Mouse (Mus musculus): Measurements from ENCODE around the gene Gm44596. TPM values are rescaled to one million over a fixed set of nuclear protein-coding genes. Genes with fewer than 3 reads are reported as not detected.
"Not testable (repeated sequence)": the region's sequence is repeated elsewhere in the genome, so short reads cannot be mapped to it uniquely, and the experiment has no call there.

The Gm44596 gene
- polyA plus RNA-seq, 1 experiment from 2014 or later = not detected

DNA sequence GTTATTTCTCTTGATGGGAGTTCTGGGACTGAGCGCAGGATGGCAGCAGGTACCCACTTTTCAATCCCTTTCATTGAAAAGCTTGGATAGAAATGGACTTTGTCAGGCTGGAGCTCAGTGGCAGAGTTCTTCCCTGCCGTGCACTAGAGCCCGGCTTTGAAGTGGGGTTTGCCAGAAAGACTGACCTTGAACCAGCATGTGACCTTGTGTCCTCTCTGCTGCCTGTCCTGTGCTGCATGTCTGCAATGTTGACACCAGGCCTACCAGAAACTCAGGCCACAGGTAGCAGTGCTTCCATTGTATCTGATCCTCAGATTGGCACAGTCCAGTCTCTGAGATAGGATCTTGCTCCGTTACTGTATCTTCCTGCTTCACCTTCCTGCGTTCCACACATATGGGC lies 5.3 kb upstream of the Gm44596 start:
- Histone ChIP-seq H3K9ac (ENCODE audit: low read depth, low read length) (no peak overlapping the region), H3K9me3 (ENCODE audit: control insufficient read depth, low read length) (no peaks in the 10 kb centered on the region), H3K36me3 (ENCODE audit: control insufficient read depth, insufficient read depth, low read length) (no peaks in the 10 kb centered on the region), H3K4me3 (ENCODE audit: low read length) (no peak overlapping the region), H3K4me1 (ENCODE audit: control insufficient read depth, insufficient read depth, low read depth, low read length) (peaks cover 2% of the 10 kb centered on the region; the same call in 1 of the 2 replicates), H3K27ac (ENCODE audit: low read depth, low read length) (no peak overlapping the region), H3K27me3 (replicated peaks; ENCODE audit: control insufficient read depth, insufficient read depth, low read length) (no peaks in the 10 kb centered on the region), H3K4me2 (ENCODE audit: low read length) (no peak overlapping the region)
- ATAC-seq = no peak
- 88% methylated on average over 5 of the region's 5 CpGs for WGBS

DNA sequence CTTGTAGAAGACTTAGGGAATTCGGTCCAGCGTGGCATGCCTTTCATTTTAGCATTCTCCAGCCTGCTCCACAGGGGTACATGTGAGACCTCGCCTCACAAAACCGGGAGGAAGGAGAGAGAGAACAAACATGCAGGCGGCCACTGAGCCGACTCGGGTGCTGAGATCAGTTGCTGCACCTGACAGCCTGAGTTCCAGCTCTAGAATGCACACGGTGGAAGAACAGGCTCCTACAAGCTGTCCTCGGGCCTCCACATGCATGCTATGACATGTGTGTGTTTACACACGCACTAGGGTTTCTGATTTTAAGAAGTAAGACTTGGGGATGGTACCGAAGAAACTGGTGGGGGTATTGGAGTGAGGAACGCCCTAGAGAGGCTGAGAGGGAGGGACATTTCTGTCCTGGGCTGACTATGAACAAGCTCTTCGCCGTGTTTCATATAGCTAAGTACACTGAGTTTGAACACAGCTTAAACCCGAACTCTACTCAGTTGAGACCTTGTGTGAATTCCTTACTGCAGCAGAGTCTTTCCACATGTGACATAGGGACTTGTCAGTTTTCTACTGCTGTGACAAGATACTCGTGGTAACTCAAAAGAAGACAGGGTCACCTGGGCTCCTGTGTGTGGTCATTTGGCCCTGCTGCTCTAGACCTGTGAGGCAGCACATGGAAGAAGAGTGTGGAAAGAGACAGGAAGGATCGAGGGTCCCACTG lies 1.2 kb downstream of the Gm44596 start:
- ATAC-seq = no peak
- Histone ChIP-seq H3K27ac (ENCODE audit: low read depth, low read length) (no peak overlapping the region), H3K27me3 (replicated peaks; ENCODE audit: control insufficient read depth, insufficient read depth, low read length) (no peaks in the 10 kb centered on the region), H3K4me1 (ENCODE audit: control insufficient read depth, insufficient read depth, low read depth, low read length) (peaks cover 5% of the 10 kb centered on the region; the same call in 1 of the 2 replicates), H3K9ac (ENCODE audit: low read depth, low read length) (no peak overlapping the region), H3K4me2 (ENCODE audit: low read length) (no peak overlapping the region), H3K36me3 (ENCODE audit: control insufficient read depth, insufficient read depth, low read length) (no peaks in the 10 kb centered on the region), H3K9me3 (ENCODE audit: control insufficient read depth, low read length) (no peaks in the 10 kb centered on the region), H3K4me3 (ENCODE audit: low read length) (no peak overlapping the region)
- whole genome bisulfite sequencing = 91% methylated on average over 17 of the region's 17 CpGs

DNA sequence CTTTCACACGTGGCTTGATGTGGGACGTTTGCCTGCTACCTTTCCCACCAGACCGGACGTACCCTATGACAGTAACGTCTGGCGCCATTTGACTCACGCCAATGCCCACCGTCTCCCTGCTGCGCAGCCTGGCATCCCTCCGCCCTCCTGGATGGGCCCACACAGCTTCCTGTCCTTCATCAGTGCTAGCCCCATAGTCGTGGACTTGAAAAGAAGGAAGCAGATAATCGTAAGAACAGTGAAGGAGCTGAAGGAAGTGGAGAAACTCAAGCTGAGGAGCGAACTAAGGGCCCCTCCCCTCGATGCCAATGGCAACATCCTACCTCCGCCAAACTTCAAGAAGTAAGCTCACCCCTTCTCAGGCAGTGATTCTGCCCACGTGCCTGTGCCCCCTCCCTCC lies 4.3 kb downstream of the Gm44596 start:
- 84% methylated on average over 16 of the region's 16 CpGs for WGBS
- ATAC-seq = no peak
- H3K4me3 ChIP-seq (ENCODE audit: low read length) = no peak overlapping the region
- no peaks in the 10 kb centered on the region for H3K9me3 ChIP-seq (ENCODE audit: control insufficient read depth, low read length)
- no peaks in the 10 kb centered on the region for H3K36me3 ChIP-seq (ENCODE audit: control insufficient read depth, insufficient read depth, low read length)
- H3K27ac ChIP-seq (ENCODE audit: low read depth, low read length) = no peak overlapping the region
- H3K4me1 ChIP-seq (ENCODE audit: control insufficient read depth, insufficient read depth, low read depth, low read length) = peaks cover 5% of the 10 kb centered on the region; the same call in 1 of the 2 replicates
- no peak overlapping the region for H3K9ac ChIP-seq (ENCODE audit: low read depth, low read length)
- H3K4me2 ChIP-seq (ENCODE audit: low read length) = no peak overlapping the region
- no peaks in the 10 kb centered on the region for H3K27me3 ChIP-seq (replicated peaks; ENCODE audit: control insufficient read depth, insufficient read depth, low read length)

DNA sequence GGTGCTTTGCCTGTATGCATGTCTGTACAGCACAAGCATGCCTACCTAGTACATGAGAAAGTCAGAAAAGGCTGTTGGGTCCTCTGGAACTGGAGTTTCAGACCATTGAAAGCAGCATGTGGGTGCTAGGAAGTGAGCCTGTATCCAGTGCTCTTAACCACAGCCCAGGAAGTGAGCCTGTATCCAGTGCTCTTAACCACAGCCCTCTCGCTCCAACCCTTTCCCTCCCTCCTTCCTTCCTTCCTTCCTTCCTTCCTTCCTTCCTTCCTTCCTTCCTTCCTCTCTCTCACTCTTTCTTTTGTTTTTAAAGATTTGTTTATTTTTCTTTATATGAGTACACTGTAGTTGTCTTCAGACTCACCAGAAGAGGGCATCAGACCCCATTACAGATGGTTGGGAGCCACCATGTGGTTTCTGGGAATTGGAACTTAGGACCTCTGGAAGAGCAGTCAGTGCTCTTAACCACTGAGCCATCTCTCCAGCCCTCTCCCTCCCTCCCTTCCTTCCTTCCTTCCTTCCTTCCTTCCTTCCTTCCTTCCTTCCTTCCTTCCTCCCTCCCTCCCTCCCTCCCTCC lies 5.4 kb downstream of the Gm44596 start:
- H3K9ac ChIP-seq (ENCODE audit: low read depth, low read length); ATAC-seq; H3K4me2 ChIP-seq (ENCODE audit: low read length); H3K4me3 ChIP-seq (ENCODE audit: low read length); H3K9me3 ChIP-seq (ENCODE audit: control insufficient read depth, low read length); H3K36me3 ChIP-seq (ENCODE audit: control insufficient read depth, insufficient read depth, low read length); H3K27me3 ChIP-seq (replicated peaks; ENCODE audit: control insufficient read depth, insufficient read depth, low read length); H3K4me1 ChIP-seq (ENCODE audit: control insufficient read depth, insufficient read depth, low read depth, low read length); H3K27ac ChIP-seq (ENCODE audit: low read depth, low read length): not testable (repeated sequence)
- WGBS = 78% methylated on average over 1 of the region's 1 CpGs

DNA sequence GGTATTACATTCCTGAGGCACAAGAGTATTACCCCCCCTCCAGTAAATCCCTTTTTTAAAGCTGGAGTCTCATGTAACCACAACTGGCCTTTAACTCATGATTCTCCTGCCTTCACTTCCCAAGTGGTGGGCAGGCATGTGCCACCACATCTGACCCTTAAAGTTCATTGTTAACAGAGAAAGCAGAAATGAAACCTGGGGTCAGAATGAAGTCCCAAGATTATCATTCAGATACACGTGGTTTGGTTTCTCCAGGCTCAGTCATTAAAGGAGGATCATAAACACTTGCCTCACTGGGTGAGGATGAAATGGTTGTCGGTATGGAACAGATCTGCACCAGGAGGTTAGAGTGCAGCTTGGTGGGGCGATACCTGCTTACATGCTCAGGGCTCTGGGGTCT lies 6.0 kb downstream of the Gm44596 start:
- no peaks in the 10 kb centered on the region for H3K36me3 ChIP-seq (ENCODE audit: control insufficient read depth, insufficient read depth, low read length)
- no peaks in the 10 kb centered on the region for H3K9me3 ChIP-seq (ENCODE audit: control insufficient read depth, low read length)
- 79% methylated on average over 3 of the region's 3 CpGs for WGBS
- ATAC-seq = no peak
- no peak overlapping the region for H3K4me3 ChIP-seq (ENCODE audit: low read length)
- H3K27ac ChIP-seq (ENCODE audit: low read depth, low read length) = no peak overlapping the region
- H3K4me2 ChIP-seq (ENCODE audit: low read length) = no peak overlapping the region
- no peak overlapping the region for H3K9ac ChIP-seq (ENCODE audit: low read depth, low read length)
- H3K4me1 ChIP-seq (ENCODE audit: control insufficient read depth, insufficient read depth, low read depth, low read length) = no peaks in the 10 kb centered on the region
- H3K27me3 ChIP-seq (replicated peaks; ENCODE audit: control insufficient read depth, insufficient read depth, low read length) = no peaks in the 10 kb centered on the region

DNA sequence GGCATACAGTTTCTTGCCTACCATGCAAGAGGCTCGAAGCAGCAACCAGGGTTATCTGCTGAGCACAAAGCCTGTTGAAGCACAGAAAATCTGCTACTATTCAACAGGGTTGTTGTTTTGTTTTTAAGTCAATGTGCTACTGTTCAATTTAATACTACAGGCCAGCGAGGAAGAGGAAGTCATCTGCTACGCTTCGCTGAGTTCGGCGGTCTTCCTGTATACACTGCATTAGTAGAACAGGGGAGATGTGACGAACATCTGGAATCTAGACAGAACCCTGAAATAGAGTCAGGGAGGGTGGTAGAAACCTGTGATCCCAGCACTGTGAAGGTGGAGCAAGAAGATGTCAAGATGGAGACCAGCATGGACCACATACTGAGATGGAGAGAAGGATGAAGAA lies 8.4 kb downstream of the Gm44596 start:
- no peak for ATAC-seq
- H3K27me3 ChIP-seq (replicated peaks; ENCODE audit: control insufficient read depth, insufficient read depth, low read length) = no peaks in the 10 kb centered on the region
- no peak overlapping the region for H3K9ac ChIP-seq (ENCODE audit: low read depth, low read length)
- 71% methylated on average over 7 of the region's 7 CpGs for WGBS
- no peaks in the 10 kb centered on the region for H3K4me1 ChIP-seq (ENCODE audit: control insufficient read depth, insufficient read depth, low read depth, low read length)
- H3K4me2 ChIP-seq (ENCODE audit: low read length) = no peak overlapping the region
- no peaks in the 10 kb centered on the region for H3K36me3 ChIP-seq (ENCODE audit: control insufficient read depth, insufficient read depth, low read length)
- H3K4me3 ChIP-seq (ENCODE audit: low read length) = no peak overlapping the region
- no peaks in the 10 kb centered on the region for H3K9me3 ChIP-seq (ENCODE audit: control insufficient read depth, low read length)
- H3K27ac ChIP-seq (ENCODE audit: low read depth, low read length) = no peak overlapping the region

DNA sequence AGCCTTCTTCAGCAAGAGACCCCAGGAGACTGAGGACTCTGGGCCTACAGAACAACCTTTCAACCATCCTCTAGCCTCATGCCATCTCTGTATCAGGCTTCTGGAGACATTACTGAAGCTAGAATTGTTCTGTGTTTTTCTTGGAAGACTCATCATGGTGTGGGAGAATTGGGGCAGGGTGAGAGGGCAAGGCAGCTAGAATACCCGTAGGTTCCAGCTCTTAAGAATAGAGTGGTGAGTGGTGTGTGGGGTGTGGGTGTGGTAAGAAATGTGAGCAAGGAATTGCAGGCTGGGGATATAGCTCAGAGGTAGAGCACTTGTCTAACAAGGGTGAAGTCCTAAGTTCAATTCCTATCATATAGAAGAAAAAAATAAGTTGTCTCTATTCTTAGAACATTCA lies 9.7 kb downstream of the Gm44596 start:
- no peak overlapping the region for H3K4me3 ChIP-seq (ENCODE audit: low read length)
- ATAC-seq = no peak
- H3K9me3 ChIP-seq (ENCODE audit: control insufficient read depth, low read length) = no peaks in the 10 kb centered on the region
- 74% methylated on average over 1 of the region's 1 CpGs for WGBS
- H3K27me3 ChIP-seq (replicated peaks; ENCODE audit: control insufficient read depth, insufficient read depth, low read length) = no peaks in the 10 kb centered on the region
- H3K36me3 ChIP-seq (ENCODE audit: control insufficient read depth, insufficient read depth, low read length) = no peaks in the 10 kb centered on the region
- H3K9ac ChIP-seq (ENCODE audit: low read depth, low read length) = no peak overlapping the region
- H3K4me1 ChIP-seq (ENCODE audit: control insufficient read depth, insufficient read depth, low read depth, low read length) = no peaks in the 10 kb centered on the region
- no peak overlapping the region for H3K27ac ChIP-seq (ENCODE audit: low read depth, low read length)
- no peak overlapping the region for H3K4me2 ChIP-seq (ENCODE audit: low read length)

DNA sequence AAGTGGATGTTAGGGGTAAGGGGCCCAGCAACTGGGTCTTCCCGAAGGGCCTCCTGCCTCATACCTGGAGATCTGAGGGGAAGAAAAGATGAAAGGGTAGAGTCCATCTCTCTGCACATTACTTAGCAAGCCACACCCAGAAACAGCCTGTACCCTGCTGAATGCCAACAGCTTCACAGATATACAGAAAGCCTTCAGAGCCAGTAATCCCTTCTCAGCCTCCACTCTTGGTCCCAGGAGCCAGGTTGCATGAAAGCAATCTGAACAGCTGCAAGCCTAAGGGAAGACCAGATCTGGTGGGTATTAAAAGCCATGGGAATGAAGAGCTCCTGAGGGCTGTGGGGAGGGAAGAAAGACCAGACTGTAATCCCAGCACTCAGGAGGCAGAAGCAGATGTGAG lies 13.9 kb downstream of the Gm44596 start:
- H3K4me2 ChIP-seq (ENCODE audit: low read length) = no peak overlapping the region
- no peak overlapping the region for H3K27ac ChIP-seq (ENCODE audit: low read depth, low read length)
- no peak overlapping the region for H3K9ac ChIP-seq (ENCODE audit: low read depth, low read length)
- no peaks in the 10 kb centered on the region for H3K9me3 ChIP-seq (ENCODE audit: control insufficient read depth, low read length)
- no peak for ATAC-seq
- no peak overlapping the region for H3K4me3 ChIP-seq (ENCODE audit: low read length)
- no peaks in the 10 kb centered on the region for H3K4me1 ChIP-seq (ENCODE audit: control insufficient read depth, insufficient read depth, low read depth, low read length)
- 83% methylated on average over 1 of the region's 1 CpGs for WGBS
- no peaks in the 10 kb centered on the region for H3K36me3 ChIP-seq (ENCODE audit: control insufficient read depth, insufficient read depth, low read length)
- no peaks in the 10 kb centered on the region for H3K27me3 ChIP-seq (replicated peaks; ENCODE audit: control insufficient read depth, insufficient read depth, low read length)

DNA sequence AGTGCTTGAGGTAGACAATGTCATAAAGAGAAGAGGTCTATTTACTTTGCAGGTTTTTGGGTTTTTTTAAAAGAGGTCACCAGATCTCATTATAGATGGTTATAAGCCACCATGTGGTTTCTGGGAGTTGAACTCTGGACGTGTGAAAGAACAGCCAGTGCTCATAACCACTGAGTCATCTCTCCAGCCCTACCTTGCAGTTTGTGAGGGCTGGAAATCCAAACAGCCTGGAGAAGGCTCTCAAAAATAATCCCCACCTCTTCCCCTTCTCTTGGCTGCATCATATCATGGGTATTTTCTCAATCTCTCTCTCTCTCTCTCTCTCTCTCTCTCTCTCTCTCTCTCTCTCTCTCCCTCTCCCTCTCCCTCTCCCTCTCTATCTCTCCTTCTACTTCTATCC lies 15.4 kb downstream of the Gm44596 start:
- Histone ChIP-seq H3K27ac (ENCODE audit: low read depth, low read length) (no peak overlapping the region), H3K4me1 (ENCODE audit: control insufficient read depth, insufficient read depth, low read depth, low read length) (no peaks in the 10 kb centered on the region), H3K36me3 (ENCODE audit: control insufficient read depth, insufficient read depth, low read length) (no peaks in the 10 kb centered on the region), H3K4me2 (ENCODE audit: low read length) (no peak overlapping the region), H3K9me3 (ENCODE audit: control insufficient read depth, low read length) (no peaks in the 10 kb centered on the region), H3K27me3 (replicated peaks; ENCODE audit: control insufficient read depth, insufficient read depth, low read length) (no peaks in the 10 kb centered on the region), H3K9ac (ENCODE audit: low read depth, low read length) (no peak overlapping the region), H3K4me3 (ENCODE audit: low read length) (no peak overlapping the region)
- no peak for ATAC-seq
- WGBS = 60% methylated on average over 1 of the region's 1 CpGs

Measured in hindbrain, embryonic 16.5 days (tissue).